Mouse (Mus musculus): ENCODE data around the gene Pbx2. TPM values are rescaled to one million over a fixed set of nuclear protein-coding genes. Genes with fewer than 3 reads are reported as not detected.

Pbx2 gene
- total and polyA plus RNA-seq, 2 experiments from 2014 or later = 7.5 to 63.1 TPM

GRCm38 (mm10) chr17:34585877-34586771, 4.9 kb upstream of the Pbx2 start:
- no peaks in the 10 kb centered on the region for H3K9me3 ChIP-seq (ENCODE audit: low read length)
- TF ChIP-seq CTCF (IDR thresholded peaks at IDR 0.05; ENCODE audit: low read depth) = no peak
- H3K4me2 ChIP-seq (ENCODE audit: low read depth, low read length) = peak overlapping the region; percentile 86
- peak; percentile 2 for ATAC-seq
- no peaks in the 10 kb centered on the region for H3K36me3 ChIP-seq (ENCODE audit: insufficient read depth, low read length)
- peak overlapping the region; percentile 68 for H3K9ac ChIP-seq (replicated peaks; ENCODE audit: low read length)
- 11% methylated on average over 32 of the region's 32 CpGs for WGBS
- H3K4me1 ChIP-seq (ENCODE audit: insufficient read depth, low read length) = peaks cover 7% of the 10 kb centered on the region
- peak overlapping the region; percentile 52 for H3K4me3 ChIP-seq (ENCODE audit: low read length)
- peak; percentile 60 for DNase-seq (ENCODE audit: low spot score)
- no peaks in the 10 kb centered on the region for H3K27me3 ChIP-seq (ENCODE audit: insufficient read depth, low read length)
- peak overlapping the region; percentile 91 for H3K27ac ChIP-seq

DNA sequence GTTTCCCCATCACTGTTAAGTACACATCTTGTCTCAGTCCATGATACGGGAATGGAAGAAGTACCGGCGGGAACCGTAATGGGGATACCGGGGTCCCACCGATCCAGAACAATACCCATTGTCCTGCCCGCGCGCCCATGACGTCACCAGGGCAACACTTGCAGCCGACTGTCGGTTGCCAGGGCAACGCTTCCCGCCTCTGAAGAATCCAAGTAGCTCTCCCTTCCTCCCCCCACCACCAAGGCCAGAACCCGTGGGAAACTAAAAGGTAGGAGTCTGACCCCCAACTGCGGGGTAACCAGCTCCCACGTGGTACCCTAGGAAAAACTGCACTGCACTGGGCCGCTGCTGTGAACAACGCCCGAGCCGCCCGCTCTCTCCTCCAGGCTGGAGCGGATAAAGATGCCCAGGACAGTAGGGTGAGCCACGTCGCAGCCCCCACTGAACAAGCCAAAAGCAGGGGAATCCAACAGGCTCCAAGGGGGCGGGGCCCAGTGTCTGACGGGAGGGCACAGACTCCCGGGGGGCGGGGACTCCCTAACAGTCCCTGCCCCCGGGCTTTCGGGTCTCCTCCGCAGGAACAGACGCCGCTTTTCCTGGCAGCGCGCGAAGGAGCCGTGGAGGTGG, 4.2 kb upstream of the Pbx2 start:
- under 1% methylated on average over 38 of the region's 38 CpGs for WGBS
- peak; percentile 93 for DNase-seq (ENCODE audit: low spot score)
- peaks cover 13% of the 10 kb centered on the region for H3K4me1 ChIP-seq (ENCODE audit: insufficient read depth, low read length)
- H3K9ac ChIP-seq (replicated peaks; ENCODE audit: low read length) = peak overlapping the region; percentile 68
- H3K27me3 ChIP-seq (ENCODE audit: insufficient read depth, low read length) = no peaks in the 10 kb centered on the region
- peak overlapping the region; percentile 52 for H3K4me3 ChIP-seq (ENCODE audit: low read length)
- H3K27ac ChIP-seq = peak overlapping the region; percentile 91
- TF ChIP-seq CTCF (IDR thresholded peaks at IDR 0.05; ENCODE audit: low read depth) = no peak
- ATAC-seq = peak; percentile 87
- no peaks in the 10 kb centered on the region for H3K36me3 ChIP-seq (ENCODE audit: insufficient read depth, low read length)
- H3K4me2 ChIP-seq (ENCODE audit: low read depth, low read length) = peak overlapping the region; percentile 86
- H3K9me3 ChIP-seq (ENCODE audit: low read length) = no peaks in the 10 kb centered on the region

DNA sequence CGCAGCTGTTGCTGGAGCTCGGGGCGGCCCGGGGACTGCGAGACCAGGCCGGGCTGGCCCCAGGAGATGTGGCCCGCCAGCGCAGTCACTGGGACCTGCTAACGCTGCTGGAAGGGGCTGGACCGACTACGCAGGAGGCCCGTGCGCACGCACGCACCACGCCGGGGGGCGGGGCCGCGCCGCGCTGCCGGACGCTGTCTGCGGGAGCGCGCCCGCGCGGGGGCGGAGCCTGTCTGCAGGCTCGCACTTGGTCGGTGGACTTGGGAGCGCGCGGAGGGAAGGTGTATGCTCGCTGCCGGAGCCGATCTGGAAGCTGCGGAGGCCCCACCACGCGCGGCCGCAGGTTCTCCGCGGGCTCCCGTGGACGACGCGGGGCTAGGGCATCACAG, 3.6 kb upstream of the Pbx2 start:
- no peaks in the 10 kb centered on the region for H3K36me3 ChIP-seq (ENCODE audit: insufficient read depth, low read length)
- peak overlapping the region; percentile 91 for H3K27ac ChIP-seq
- no peaks in the 10 kb centered on the region for H3K9me3 ChIP-seq (ENCODE audit: low read length)
- DNase-seq (ENCODE audit: low spot score) (peak; percentile 99), ATAC-seq (peak; percentile 88)
- WGBS = under 1% methylated on average over 49 of the region's 50 CpGs
- H3K9ac ChIP-seq (replicated peaks; ENCODE audit: low read length) = peak overlapping the region; percentile 68
- peak overlapping the region; percentile 86 for H3K4me2 ChIP-seq (ENCODE audit: low read depth, low read length)
- peak overlapping the region; percentile 52 for H3K4me3 ChIP-seq (ENCODE audit: low read length)
- H3K27me3 ChIP-seq (ENCODE audit: insufficient read depth, low read length) = no peaks in the 10 kb centered on the region
- peaks cover 13% of the 10 kb centered on the region for H3K4me1 ChIP-seq (ENCODE audit: insufficient read depth, low read length)
- TF ChIP-seq CTCF (IDR thresholded peaks at IDR 0.05; ENCODE audit: low read depth) = no peak

- H3K4me3 ChIP-seq (ENCODE audit: low read length) = peak overlapping the region; percentile 52
- whole genome bisulfite sequencing = 4% methylated on average over 19 of the region's 19 CpGs
- no peak for TF ChIP-seq CTCF (IDR thresholded peaks at IDR 0.05; ENCODE audit: low read depth)
- no peak for DNase-seq (ENCODE audit: low spot score)
- peak overlapping the region; percentile 86 for H3K4me2 ChIP-seq (ENCODE audit: low read depth, low read length)
- H3K27ac ChIP-seq = peak overlapping the region; percentile 91
- H3K27me3 ChIP-seq (ENCODE audit: insufficient read depth, low read length) = no peaks in the 10 kb centered on the region
- H3K9ac ChIP-seq (replicated peaks; ENCODE audit: low read length) = peak overlapping the region; percentile 68
- no peak for ATAC-seq
- peaks cover 14% of the 10 kb centered on the region for H3K4me1 ChIP-seq (ENCODE audit: insufficient read depth, low read length)
- no peaks in the 10 kb centered on the region for H3K36me3 ChIP-seq (ENCODE audit: insufficient read depth, low read length)
- no peaks in the 10 kb centered on the region for H3K9me3 ChIP-seq (ENCODE audit: low read length)
Measured at GRCm38 (mm10) chr17:34587814-34588213, 3.3 kb upstream of the Pbx2 start.

- Histone ChIP-seq H3K9ac (replicated peaks; ENCODE audit: low read length) (no peak overlapping the region), H3K36me3 (ENCODE audit: insufficient read depth, low read length) (no peaks in the 10 kb centered on the region), H3K4me2 (ENCODE audit: low read depth, low read length) (no peak overlapping the region), H3K4me3 (ENCODE audit: low read length) (no peak overlapping the region), H3K27me3 (ENCODE audit: insufficient read depth, low read length) (no peaks in the 10 kb centered on the region), H3K27ac (no peak overlapping the region), H3K9me3 (ENCODE audit: low read length) (no peaks in the 10 kb centered on the region), H3K4me1 (ENCODE audit: insufficient read depth, low read length) (peaks cover 19% of the 10 kb centered on the region)
- no peak for ATAC-seq
- 66% methylated on average over 3 of the region's 3 CpGs for WGBS
- DNase-seq (ENCODE audit: low spot score) = no peak
- TF ChIP-seq CTCF (IDR thresholded peaks at IDR 0.05; ENCODE audit: low read depth) = no peak
Measured at GRCm38 (mm10) chr17:34588767-34589166, 2.3 kb upstream of the Pbx2 start.

DNA sequence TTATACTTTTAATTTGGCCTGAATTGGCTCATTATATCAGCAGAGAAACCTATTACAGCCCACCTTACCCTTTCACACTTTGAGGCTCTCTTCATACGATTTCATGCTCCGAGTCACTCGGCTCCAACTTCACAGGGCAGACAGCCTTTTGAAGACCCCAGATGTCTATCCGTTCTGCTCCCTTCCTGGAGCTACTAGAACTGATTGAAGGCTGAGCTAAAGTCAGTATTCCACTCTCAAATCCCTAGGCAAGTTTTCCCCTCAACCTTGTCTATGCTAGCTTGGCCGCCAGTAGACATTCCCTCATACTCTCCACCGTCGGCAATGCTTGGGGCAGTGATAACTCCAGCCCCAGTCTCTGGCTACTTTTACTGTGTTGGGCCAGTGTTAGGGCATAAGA, 1.9 kb upstream of the Pbx2 start:
- peaks cover 24% of the 10 kb centered on the region for H3K4me1 ChIP-seq (ENCODE audit: insufficient read depth, low read length)
- no peaks in the 10 kb centered on the region for H3K27me3 ChIP-seq (ENCODE audit: insufficient read depth, low read length)
- no peaks in the 10 kb centered on the region for H3K36me3 ChIP-seq (ENCODE audit: insufficient read depth, low read length)
- TF ChIP-seq CTCF (IDR thresholded peaks at IDR 0.05; ENCODE audit: low read depth) = no peak
- ATAC-seq (no peak), DNase-seq (ENCODE audit: low spot score) (no peak)
- no peak overlapping the region for H3K4me3 ChIP-seq (ENCODE audit: low read length)
- H3K4me2 ChIP-seq (ENCODE audit: low read depth, low read length) = peak overlapping the region; percentile 5; the same call in 1 of the 2 replicates
- H3K27ac ChIP-seq = no peak overlapping the region
- no peaks in the 10 kb centered on the region for H3K9me3 ChIP-seq (ENCODE audit: low read length)
- WGBS = 55% methylated on average over 7 of the region's 7 CpGs
- H3K9ac ChIP-seq (replicated peaks; ENCODE audit: low read length) = no peak overlapping the region
